Mouse (Mus musculus) heart, postnatal 4 days (tissue): ENCODE measurements around the gene Apoc1. TPM values are rescaled to one million over a fixed set of nuclear protein-coding genes. Genes with fewer than 3 reads are reported as not detected.

Source experiments
- DNase-seq: peaks from one replicate; pipeline ENCODE4 v3.0.0; 2021
- total RNA-seq, 2 experiments: library from RNA; stranded (reverse); gene quantifications; 2 replicates each; pipeline ENCODE4 v1.2.3; 2021

The Apoc1 gene
- total RNA-seq, 2 experiments from 2014 or later: 1.9 to 3.0 TPM

DNA sequence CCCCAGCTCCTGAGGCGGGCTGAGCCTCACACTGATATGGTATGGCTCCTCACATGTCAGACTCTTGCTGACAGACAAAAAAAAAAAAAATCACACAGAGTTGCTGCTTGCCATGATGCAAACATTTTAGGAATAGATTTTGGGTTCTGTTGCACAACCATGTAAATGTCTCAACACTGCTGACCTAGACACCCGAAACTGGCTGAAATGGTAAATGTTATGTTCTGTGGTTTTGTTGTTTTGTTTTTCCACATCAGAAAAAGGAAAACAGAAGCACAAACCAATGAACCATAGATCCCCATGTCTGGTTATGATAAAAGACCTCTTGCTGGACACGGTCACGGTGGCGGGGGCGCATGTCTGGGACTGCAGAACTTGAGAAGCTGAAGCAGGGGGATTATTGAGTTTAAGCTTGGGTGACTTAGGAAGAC is 8.7 kb downstream of the Apoc1 start:
- no peak for DNase-seq

DNA sequence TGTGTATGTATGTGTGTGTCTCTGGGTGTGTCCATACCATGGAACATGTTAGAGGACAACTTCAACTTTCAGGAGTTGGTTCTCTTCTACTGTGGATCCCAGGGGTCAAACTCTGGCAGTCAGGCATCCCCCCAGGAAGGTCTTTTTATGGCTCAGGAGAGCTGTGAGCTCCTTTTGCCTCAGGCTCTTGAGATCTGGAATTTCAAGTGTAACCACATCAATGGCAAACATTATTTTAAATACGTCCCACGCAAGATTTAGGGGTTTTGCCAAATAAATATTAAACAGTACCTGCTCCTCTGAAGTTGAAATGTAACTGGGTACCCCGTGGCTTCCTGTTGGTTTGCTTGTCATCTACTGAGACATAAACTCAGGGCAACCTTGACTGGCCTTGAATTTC is 9.5 kb downstream of the Apoc1 start:
- DNase-seq: no peak

DNA sequence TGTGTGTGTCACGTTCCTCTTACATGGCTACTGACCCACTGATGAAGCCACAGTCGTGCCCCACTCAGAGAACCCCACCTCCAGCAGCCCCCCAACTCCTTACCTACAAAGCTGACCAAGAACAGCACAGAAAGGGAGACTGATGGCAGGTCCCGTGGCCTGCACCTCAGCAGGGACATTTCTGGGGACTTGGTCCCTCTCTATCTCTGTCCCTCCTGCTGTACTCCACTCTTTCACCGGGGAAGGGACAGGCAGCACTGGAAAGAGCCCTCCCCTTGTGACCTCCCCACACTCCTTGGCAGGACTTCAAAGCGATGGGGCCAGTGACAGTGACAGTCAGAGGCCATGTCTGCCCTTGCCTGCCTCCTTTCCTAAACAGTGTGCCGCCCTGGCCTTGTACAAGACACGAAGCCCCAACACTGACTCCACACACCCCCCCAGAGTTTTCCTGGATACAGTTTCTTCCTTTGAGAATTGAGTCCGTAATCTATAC is 11.2 kb downstream of the Apoc1 start, which contains the start of the genes Gm44805 and Apoc4:
Gene Gm44805 (minus strand): TSS at position 222 of the 493 bp plus-strand sequence.
Gene Apoc4 (minus strand): TSS at position 278 of the 493 bp plus-strand sequence.
- DNase-seq: no peak

- no peak for DNase-seq
These were observed 11.8 kb downstream of the Apoc1 start for GRCm38 (mm10) chr7:19680702-19681101.

DNA sequence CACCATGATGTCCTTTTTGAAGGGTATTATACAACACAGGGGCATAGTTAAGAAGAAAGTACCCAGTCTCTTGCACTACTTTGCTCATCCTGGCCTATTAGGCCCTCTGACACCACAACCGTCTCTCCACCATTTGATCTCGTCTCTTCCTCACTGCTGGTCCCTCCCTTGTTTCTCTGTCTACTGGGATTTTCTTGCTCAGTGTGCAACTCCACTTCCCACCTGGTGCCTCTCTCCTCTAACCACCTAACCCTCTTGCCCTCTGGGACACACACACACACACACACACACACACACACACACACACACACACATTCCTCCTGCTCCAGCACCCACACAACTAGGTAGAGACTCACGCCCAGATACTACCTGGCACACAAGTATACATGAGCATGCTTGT is 13.6 kb downstream of the Apoc1 start:
- no peak for DNase-seq

DNA sequence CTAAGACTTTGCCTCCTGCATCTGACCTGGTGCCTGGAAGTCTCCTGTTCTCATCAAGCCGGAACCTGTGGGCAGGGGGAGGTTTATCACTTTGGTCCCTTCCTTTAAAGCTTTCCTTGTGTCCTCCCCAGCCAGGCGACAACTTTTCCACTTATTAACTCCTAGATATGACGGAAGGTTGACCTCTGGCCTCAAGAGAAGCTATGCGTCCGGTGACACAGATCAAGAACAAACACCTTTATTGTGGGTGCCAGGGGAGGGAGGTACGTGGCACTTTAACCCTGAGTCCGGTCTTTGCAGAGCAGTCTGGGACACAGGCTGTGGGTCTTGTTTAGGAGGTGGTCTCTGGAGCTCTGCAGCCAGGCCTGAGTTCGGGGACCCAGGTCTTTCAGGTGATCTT is 14.6 kb downstream of the Apoc1 start, which contains the start of gene Apoc2:
Gene Apoc2 (minus strand): TSS at position 70 of the 400 bp plus-strand sequence.
- DNase-seq: no peak

DNA sequence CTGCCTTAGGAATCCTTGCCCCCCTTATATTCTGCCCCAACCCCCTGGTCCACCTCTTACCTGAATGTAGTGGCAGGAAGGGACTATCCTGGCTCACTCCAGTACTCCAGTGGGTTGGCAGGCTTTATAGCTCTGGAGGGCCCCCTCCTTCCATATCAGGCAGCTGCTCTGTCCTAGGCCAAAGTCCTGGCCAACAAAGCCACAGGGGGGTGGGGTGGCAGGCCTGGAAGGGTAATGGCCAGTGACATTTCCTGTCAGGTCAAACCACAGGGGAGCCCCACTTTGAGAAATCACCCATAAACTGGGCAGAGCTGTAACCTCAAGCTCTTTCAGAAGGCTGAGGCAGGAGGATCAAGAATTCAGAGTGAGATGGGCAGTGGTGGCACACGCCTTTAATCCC is 15.8 kb downstream of the Apoc1 start:
- no peak for DNase-seq

GRCm38 (mm10) chr7:19675824-19676223 is 16.6 kb downstream of the Apoc1 start:
- no peak for DNase-seq

DNA sequence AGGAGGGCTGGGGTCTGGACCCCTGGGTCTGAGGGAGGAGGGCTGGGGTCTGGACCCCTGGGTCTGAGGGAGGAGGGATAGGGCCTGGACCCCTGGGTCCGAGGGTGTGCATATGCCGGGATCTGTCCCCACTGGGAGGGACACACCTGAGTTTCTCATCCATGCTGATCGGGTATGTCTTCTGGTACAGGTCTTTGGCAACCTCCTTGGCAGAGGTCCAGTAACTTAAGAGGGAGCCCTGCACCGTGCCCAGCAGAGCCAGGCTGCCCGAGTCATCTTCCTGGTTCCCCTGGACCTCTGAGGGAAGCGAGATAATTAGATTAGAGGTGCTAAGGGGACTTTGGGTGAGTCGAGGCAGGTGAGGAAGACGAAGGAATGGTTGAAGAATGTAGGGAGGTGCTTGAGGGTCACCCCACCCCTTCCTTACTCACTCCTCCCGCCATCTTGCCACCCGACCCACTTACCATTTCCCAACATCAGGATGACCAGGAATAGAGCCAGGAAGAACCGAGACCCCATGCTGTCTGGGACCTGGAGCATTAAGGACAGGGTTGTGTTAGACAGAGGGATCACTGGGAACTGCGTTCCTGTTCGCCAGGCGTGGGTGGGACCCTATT is 19.3 kb downstream of the Apoc1 start:
- no peak for DNase-seq

- no peak for DNase-seq
These were observed 20.9 kb downstream of the Apoc1 start for GRCm38 (mm10) chr7:19671511-19671910.

DNA sequence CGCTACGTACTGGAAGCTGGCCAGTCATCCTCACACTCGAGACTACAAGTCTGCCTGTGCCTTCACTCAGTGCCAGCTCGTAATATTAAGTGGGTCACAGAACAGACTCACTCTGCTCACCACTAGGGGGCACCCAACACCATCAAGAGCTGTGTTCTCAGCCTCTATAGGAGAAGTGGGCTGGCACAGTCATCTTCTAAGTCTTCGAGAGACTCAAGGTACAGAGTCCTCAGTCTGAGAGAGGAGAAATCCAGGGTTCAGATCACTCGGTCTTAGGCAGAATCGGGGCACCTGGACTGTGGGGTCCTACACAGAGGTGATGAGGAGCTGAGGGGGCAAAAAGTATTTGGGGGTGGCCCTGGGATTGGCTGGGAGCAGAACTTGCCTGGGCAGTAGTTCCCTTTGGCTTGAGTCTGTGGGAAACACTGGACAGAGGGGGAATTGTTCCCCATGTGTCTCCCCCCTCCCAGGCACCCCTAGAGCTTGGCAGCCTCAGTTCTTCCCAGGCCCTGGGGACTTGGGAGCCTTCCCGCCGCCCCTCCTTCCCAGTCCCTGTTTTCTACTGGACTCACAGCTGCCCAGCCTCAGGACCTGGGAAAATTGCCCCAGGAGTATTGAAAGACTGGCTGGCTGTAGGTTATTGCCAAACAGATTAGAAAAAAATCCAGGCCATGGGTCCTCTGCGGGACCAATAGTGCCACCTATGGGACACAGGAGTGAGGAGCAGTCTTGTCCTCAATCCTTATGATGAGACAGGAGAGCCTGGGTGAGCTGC is 23.3 kb downstream of the Apoc1 start:
- DNase-seq: peak; percentile 95

DNA sequence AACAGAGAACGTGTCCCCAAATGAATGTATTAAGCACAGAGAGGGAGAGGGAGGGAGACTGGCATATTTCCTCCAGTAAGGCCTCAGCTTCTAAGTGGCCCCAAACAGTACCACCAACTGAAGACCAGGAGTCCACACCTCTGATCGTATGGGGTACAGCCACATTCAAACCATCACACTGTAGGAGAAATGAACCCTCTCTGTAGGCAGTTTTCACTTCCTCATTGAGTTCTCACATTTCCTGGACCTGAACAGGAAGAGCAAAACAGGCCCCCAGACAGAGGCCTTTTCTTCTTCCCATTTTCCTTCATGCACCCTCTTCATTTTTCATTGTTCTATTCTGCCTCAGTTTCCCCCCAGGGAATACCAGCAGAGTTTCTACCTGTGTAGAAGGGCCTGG is 25.0 kb downstream of the Apoc1 start:
- no peak for DNase-seq

DNA sequence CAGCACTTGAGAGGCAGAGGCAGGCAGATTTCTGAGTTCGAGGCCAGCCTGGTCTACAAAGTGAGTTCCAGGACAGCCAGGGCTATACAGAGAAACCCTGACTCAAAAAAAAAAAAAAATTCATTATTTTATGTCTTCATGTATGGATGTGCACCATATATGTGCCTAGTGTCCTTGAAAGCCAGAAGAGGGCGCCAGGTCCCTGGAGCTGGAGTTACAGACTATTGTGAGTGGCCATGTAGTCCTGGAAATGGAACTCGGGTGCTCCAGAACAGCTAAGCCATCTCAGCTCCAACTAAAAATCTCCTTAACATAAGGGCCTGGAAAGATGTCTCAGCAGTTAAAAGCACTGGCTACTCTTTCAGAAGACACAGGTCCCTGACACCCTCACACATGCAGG is 25.7 kb downstream of the Apoc1 start:
- DNase-seq: no peak

DNA sequence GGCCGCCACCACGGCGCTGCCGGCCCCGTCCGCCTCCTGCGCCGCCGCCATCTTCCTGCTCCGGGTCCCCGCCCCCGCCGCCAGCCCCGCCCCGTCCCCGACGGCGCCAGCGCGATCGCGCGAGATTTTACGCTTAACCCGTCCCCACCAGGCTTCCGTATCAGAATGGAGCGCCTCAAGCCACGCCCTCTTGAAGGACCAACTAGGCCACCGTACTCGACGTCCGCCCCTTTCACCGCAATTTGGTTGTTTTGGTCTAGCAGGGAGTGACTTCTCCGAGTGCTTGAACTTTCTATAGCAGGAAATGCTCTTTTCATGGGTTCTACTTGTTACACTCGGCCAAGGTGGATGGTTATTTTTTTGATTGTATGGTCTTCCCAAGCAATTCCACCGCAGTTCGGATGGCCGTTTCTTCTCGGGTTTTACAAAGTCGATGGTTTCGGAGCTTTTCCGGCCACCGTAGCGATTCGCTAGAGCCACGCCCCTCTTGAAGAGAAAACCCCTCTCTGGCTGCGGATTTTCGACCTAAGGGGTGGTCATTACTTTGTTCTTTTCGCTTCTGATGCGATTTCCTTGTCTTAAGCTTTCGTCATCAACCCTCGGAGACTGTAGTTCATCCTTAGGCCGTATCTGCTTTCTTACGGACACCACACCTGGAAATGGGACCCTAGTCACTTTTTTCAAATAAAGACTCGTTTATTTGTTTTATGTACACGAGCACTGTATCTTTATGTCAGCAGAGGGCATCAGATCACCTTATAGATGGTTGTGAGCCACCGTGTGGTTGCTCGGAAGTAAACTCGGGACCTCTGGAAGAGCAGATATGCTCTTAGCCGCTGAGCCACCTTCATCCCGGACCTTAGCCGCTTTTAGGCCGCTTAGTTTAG is 27.3 kb downstream of the Apoc1 start, which contains the start of gene Clptm1:
Gene Clptm1 (minus strand): TSS at position 79 of the 887 bp plus-strand sequence.
- DNase-seq: peak; percentile 98

- no peak for DNase-seq
These were observed 28.0 kb downstream of the Apoc1 start for GRCm38 (mm10) chr7:19664455-19664954.

GRCm38 (mm10) chr7:19663940-19664339 is 28.5 kb downstream of the Apoc1 start:
- DNase-seq: peak; percentile 14

- DNase-seq: peak; percentile 72
These were observed 39.8 kb downstream of the Apoc1 start for GRCm38 (mm10) chr7:19652614-19653013.

DNA sequence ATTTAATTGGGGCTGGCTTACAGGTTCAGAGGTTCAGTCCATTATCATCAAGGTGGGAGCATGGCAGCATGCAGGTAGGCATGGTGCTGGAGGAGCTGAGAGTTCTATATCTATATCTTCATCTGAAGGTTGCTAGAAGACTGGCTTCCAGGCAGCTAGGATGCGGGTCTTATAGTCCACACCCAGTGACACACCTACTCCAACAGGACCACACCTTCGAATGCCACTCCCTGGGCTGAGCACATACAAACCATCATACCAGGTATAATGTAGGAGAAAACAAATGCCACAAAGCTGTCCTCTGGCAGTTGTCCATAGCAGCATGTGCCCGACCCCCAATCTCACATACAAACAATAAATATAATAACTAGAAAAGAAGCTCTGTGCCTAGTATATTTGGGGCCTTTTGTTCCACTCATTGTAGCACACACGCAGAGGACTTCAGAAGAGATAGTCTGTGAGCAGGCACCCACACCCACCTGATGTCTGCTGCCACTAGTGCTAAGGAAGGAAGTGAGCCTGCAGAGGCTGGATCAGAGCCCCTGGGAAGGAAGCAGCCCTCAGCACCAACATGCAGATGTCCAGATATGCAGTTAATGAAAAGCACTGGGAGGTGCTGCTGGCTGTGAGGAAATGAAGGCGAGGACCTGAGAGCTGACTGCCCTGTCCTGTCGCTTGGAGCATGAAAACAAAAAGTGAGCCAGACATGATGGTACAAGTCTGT is 41.2 kb downstream of the Apoc1 start:
- DNase-seq: no peak

DNA sequence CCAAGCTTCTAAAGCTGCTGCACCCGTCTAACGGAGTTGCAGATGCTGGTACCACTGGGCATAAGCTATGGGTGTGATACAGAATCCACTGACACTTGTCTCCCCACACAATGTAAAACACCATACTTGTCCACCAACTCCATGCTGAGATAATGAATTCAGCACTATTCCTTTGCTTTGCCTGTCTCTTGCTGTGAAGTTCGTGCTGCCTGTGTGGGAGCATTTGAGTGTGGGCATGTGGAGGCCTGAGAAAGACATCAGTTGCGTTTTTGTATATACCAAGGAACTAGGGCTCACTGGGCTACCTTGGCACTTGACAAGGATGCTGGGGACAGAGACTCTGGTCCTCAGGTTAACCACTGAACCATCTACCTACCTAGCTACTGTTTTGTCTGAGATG is 51.2 kb downstream of the Apoc1 start:
- no peak for DNase-seq
